Mouse (Mus musculus) neural tube, embryonic 11.5 days (tissue): ENCODE results near the gene Smoc2. TPM values are rescaled to one million over a fixed set of nuclear protein-coding genes. Genes with fewer than 3 reads are reported as not detected.

Experiments
- ATAC-seq: fragments of 200-750 bp; cut with Nextera tagmentation; 2 replicates; pipeline ENCODE4 v1.8.0; 2017; ENCODE audit warnings: moderate number of reproducible peaks, mild to moderate bottlenecking, moderate TSS enrichment, moderate library complexity; ENCODE audit not compliant: insufficient read depth, low FRiP score, low TSS enrichment
- DNase-seq: peaks from one replicate; pipeline ENCODE4 v3.0.0-alpha.2; 2015; ENCODE audit warnings: low spot score
- H3K27ac ChIP-seq: fragments of 300-500 bp; sonication (generic); 2 replicates; pipeline ENCODE4 v1.5.1; 2014; ENCODE audit warnings: low read depth, mild to moderate bottlenecking, low read length
- H3K27me3 ChIP-seq: fragments of 300-500 bp; sonication (generic); 2 replicates; pipeline ENCODE4 v1.6.1; 2014; ENCODE audit warnings: mild to moderate bottlenecking, low read length, mixed read lengths; ENCODE audit not compliant: control insufficient read depth, insufficient read depth
- H3K36me3 ChIP-seq: fragments of 300-500 bp; sonication (generic); 2 replicates; pipeline ENCODE4 v1.6.1; 2014; ENCODE audit warnings: mild to moderate bottlenecking, low read length, moderate library complexity, mixed read lengths; ENCODE audit not compliant: control insufficient read depth, insufficient read depth
- H3K4me1 ChIP-seq: fragments of 300-500 bp; sonication (generic); 2 replicates; pipeline ENCODE4 v1.6.1; 2014; ENCODE audit warnings: low read length, mixed read lengths; ENCODE audit not compliant: control insufficient read depth, insufficient read depth
- H3K4me2 ChIP-seq: fragments of 300-500 bp; sonication (generic); 2 replicates; pipeline ENCODE4 v1.6.1; 2014; ENCODE audit warnings: low read depth, mild to moderate bottlenecking, moderate library complexity
- H3K4me3 ChIP-seq: fragments of 300-500 bp; sonication (generic); 2 replicates; pipeline ENCODE4 v1.5.1; 2014; ENCODE audit warnings: low read depth, low read length
- H3K9ac ChIP-seq: fragments of 300-500 bp; sonication (generic); 2 replicates; pipeline ENCODE4 v1.6.1; 2014; ENCODE audit warnings: mild to moderate bottlenecking, low read length
- H3K9me3 ChIP-seq: fragments of 300-500 bp; sonication (generic); 2 replicates; pipeline ENCODE4 v1.6.1; 2016; ENCODE audit warnings: low read length; ENCODE audit not compliant: control insufficient read depth
- WGBS: fragments of 180-500 bp; shearing (Covaris S2); extraction: QIAGEN DNeasy Blood & Tissue Kit; methylation state at CpG from one replicate; pipeline ENCODE4 v1.1.7; 2014; 5-methylcytosine and 5-hydroxymethylcytosine counted together
- polyA plus RNA-seq: library from polyadenylated mRNA; unstranded; fragments of >200 nt; fragmentation: Nextera tagmentation; extraction: Ambion mirVana; gene quantifications from 2 replicates; pipeline ENCODE4 v1.2.1, GENCODE M21; 2014

Gene Smoc2
- polyA plus RNA-seq: 17.1 and 22.1 TPM in 2 replicates

GRCm38 (mm10) chr17:14279177-14279965 lies at the start of gene Smoc2:
Smoc2 (plus strand) TSS chr17:14279506.
- Histone ChIP-seq H3K27me3 (peaks cover 36% of the 10 kb centered on the region), H3K27ac (no peak within 1 kb of the TSS), H3K36me3 (no peaks in the 10 kb centered on the region), H3K4me1 (peaks cover 9% of the 10 kb centered on the region), H3K9ac (no peak within 1 kb of the TSS), H3K4me3 (peak within 1 kb of the TSS; percentile 44), H3K9me3 (no peaks in the 10 kb centered on the region), H3K4me2 (peak within 1 kb of the TSS; percentile 91)
- DNase-seq: peak; percentile 56
- peak; percentile 55; the same call in 1 of the 2 replicates for ATAC-seq
- under 1% methylated on average over 47 of the region's 61 CpGs for WGBS

- Histone ChIP-seq H3K27me3 (no peaks in the 10 kb centered on the region), H3K9me3 (no peaks in the 10 kb centered on the region), H3K9ac (no peak overlapping the region), H3K4me3 (no peak overlapping the region), H3K36me3 (no peaks in the 10 kb centered on the region), H3K4me2 (no peak overlapping the region), H3K27ac (no peak overlapping the region), H3K4me1 (no peaks in the 10 kb centered on the region)
- WGBS: 19% methylated on average over 13 of the region's 13 CpGs
- ATAC-seq (no peak), DNase-seq (peak; percentile 44)
Measured at GRCm38 (mm10) chr17:14230698-14231430, 48.4 kb upstream of the Smoc2 start.

- peak; percentile 87 for DNase-seq
- no peaks in the 10 kb centered on the region for H3K9me3 ChIP-seq
- 68% methylated on average over 3 of the region's 3 CpGs for WGBS
Measured at GRCm38 (mm10) chr17:14232629-14233028, 46.7 kb upstream of the Smoc2 start.

GRCm38 (mm10) chr17:14233658-14234057 lies 45.6 kb upstream of the Smoc2 start:
- 60% methylated on average over 4 of the region's 4 CpGs for WGBS
- ATAC-seq (no peak), DNase-seq (no peak)
- H3K27me3 ChIP-seq: no peaks in the 10 kb centered on the region
- H3K4me3 ChIP-seq: no peak overlapping the region
- H3K9me3 ChIP-seq: no peaks in the 10 kb centered on the region
- H3K36me3 ChIP-seq: no peaks in the 10 kb centered on the region
- H3K4me2 ChIP-seq: no peak overlapping the region
- no peaks in the 10 kb centered on the region for H3K4me1 ChIP-seq
- no peak overlapping the region for H3K27ac ChIP-seq
- no peak overlapping the region for H3K9ac ChIP-seq

More at GRCm38 (mm10) chr17:14232629-14233028, 46.7 kb upstream of the Smoc2 start:
- no peak overlapping the region for H3K4me3 ChIP-seq
- no peaks in the 10 kb centered on the region for H3K27me3 ChIP-seq
- ATAC-seq: no peak
- no peaks in the 10 kb centered on the region for H3K36me3 ChIP-seq
- H3K27ac ChIP-seq: no peak overlapping the region
- H3K9ac ChIP-seq: no peak overlapping the region
- H3K4me1 ChIP-seq: no peaks in the 10 kb centered on the region
- H3K4me2 ChIP-seq: no peak overlapping the region

- H3K4me1 ChIP-seq: no peaks in the 10 kb centered on the region
- H3K36me3 ChIP-seq: no peaks in the 10 kb centered on the region
- H3K27me3 ChIP-seq: no peaks in the 10 kb centered on the region
- H3K4me2 ChIP-seq: no peak overlapping the region
- no peaks in the 10 kb centered on the region for H3K9me3 ChIP-seq
- H3K9ac ChIP-seq: no peak overlapping the region
- H3K4me3 ChIP-seq: no peak overlapping the region
- DNase-seq: no peak
- H3K27ac ChIP-seq: no peak overlapping the region
- ATAC-seq: no peak
- WGBS: 51% methylated on average over 12 of the region's 12 CpGs
Measured at GRCm38 (mm10) chr17:14234774-14235389, 44.4 kb upstream of the Smoc2 start.

- WGBS: 67% methylated on average over 6 of the region's 6 CpGs
- no peak for DNase-seq
- Histone ChIP-seq H3K36me3 (no peaks in the 10 kb centered on the region), H3K27me3 (no peaks in the 10 kb centered on the region), H3K4me3 (no peak overlapping the region), H3K4me2 (no peak overlapping the region), H3K9ac (no peak overlapping the region), H3K27ac (no peak overlapping the region), H3K9me3 (no peaks in the 10 kb centered on the region), H3K4me1 (no peaks in the 10 kb centered on the region)
- no peak for ATAC-seq
Measured at GRCm38 (mm10) chr17:14237134-14237533, 42.2 kb upstream of the Smoc2 start.

- no peak for ATAC-seq
Measured at GRCm38 (mm10) chr17:14239960-14240359, 39.3 kb upstream of the Smoc2 start.

GRCm38 (mm10) chr17:14242634-14243033 lies 36.7 kb upstream of the Smoc2 start:
- WGBS: 92% methylated on average over 8 of the region's 8 CpGs

More at GRCm38 (mm10) chr17:14239960-14240359, 39.3 kb upstream of the Smoc2 start:
- Histone ChIP-seq H3K4me2 (no peak overlapping the region), H3K4me1 (no peaks in the 10 kb centered on the region), H3K4me3 (no peak overlapping the region), H3K9ac (no peak overlapping the region), H3K27me3 (no peaks in the 10 kb centered on the region), H3K27ac (no peak overlapping the region), H3K9me3 (no peaks in the 10 kb centered on the region), H3K36me3 (no peaks in the 10 kb centered on the region)
- WGBS: 84% methylated on average over 10 of the region's 10 CpGs
- DNase-seq: no peak

More at GRCm38 (mm10) chr17:14242634-14243033, 36.7 kb upstream of the Smoc2 start:
- Histone ChIP-seq H3K9ac (no peak overlapping the region), H3K36me3 (no peaks in the 10 kb centered on the region), H3K4me3 (no peak overlapping the region), H3K4me2 (no peak overlapping the region), H3K4me1 (no peaks in the 10 kb centered on the region), H3K27ac (no peak overlapping the region), H3K27me3 (no peaks in the 10 kb centered on the region), H3K9me3 (no peaks in the 10 kb centered on the region)
- DNase-seq (no peak), ATAC-seq (no peak)
